Mouse (Mus musculus) neural tube, embryonic 10.5 days (tissue): ENCODE data around the gene Fkbp11.

Source experiments
- DNase-seq: peaks from one replicate; pipeline ENCODE4 v3.0.0-alpha.2; 2017; ENCODE audit warnings: low spot score; ENCODE audit errors: extremely low spot score

Gene Fkbp11

GRCm38 (mm10) chr15:98740219-98740618 lies 12.2 kb upstream of the Fkbp11 start:
- no peak for DNase-seq

GRCm38 (mm10) chr15:98738796-98739195 lies 10.8 kb upstream of the Fkbp11 start:
- no peak for DNase-seq

- no peak for DNase-seq
These were observed 9.9 kb upstream of the Fkbp11 start for GRCm38 (mm10) chr15:98737881-98738280.

GRCm38 (mm10) chr15:98736521-98736920 lies 8.5 kb upstream of the Fkbp11 start:
- no peak for DNase-seq

GRCm38 (mm10) chr15:98733976-98734566 lies 6.1 kb upstream of the Fkbp11 start:
- no peak for DNase-seq

- no peak for DNase-seq
These were observed 5.4 kb upstream of the Fkbp11 start for GRCm38 (mm10) chr15:98733370-98733769.

- no peak for DNase-seq
These were observed 4.1 kb upstream of the Fkbp11 start for GRCm38 (mm10) chr15:98732006-98732531.

GRCm38 (mm10) chr15:98730790-98731189 lies 2.8 kb upstream of the Fkbp11 start:
- no peak for DNase-seq

- DNase-seq: no peak
These were observed 2.0 kb upstream of the Fkbp11 start for GRCm38 (mm10) chr15:98729791-98730545.

- no peak for DNase-seq
These were observed 368 bp upstream of the Fkbp11 start for GRCm38 (mm10) chr15:98728366-98728765.

GRCm38 (mm10) chr15:98726746-98727145 lies 1.3 kb downstream of the Fkbp11 start:
- no peak for DNase-seq

GRCm38 (mm10) chr15:98726079-98726478 lies 1.9 kb downstream of the Fkbp11 start:
- DNase-seq: no peak

- no peak for DNase-seq
These were observed 3.6 kb downstream of the Fkbp11 start for GRCm38 (mm10) chr15:98724441-98724840.

- no peak for DNase-seq
These were observed 5.1 kb downstream of the Fkbp11 start for GRCm38 (mm10) chr15:98722854-98723253.

GRCm38 (mm10) chr15:98722191-98722590 lies 5.8 kb downstream of the Fkbp11 start:
- no peak for DNase-seq

GRCm38 (mm10) chr15:98717301-98717700 lies 10.7 kb downstream of the Fkbp11 start:
- no peak for DNase-seq

- no peak for DNase-seq
These were observed 13.8 kb downstream of the Fkbp11 start for GRCm38 (mm10) chr15:98714230-98714652.

GRCm38 (mm10) chr15:98710442-98710841 lies 17.6 kb downstream of the Fkbp11 start:
- DNase-seq: peak; percentile 76

GRCm38 (mm10) chr15:98707766-98708372 lies 20.1 kb downstream of the Fkbp11 start, which contains the start of gene Ccdc65:
Gene Ccdc65 (plus strand): TSS chr15:98708207.
- peak; percentile 67 for DNase-seq

- no peak for DNase-seq
These were observed 23.7 kb downstream of the Fkbp11 start for GRCm38 (mm10) chr15:98704312-98704711.

GRCm38 (mm10) chr15:98699190-98700105 lies 28.6 kb downstream of the Fkbp11 start:
- DNase-seq: peak; percentile 94
